Mouse (Mus musculus) left cerebral cortex, postnatal 36 days (tissue): Measurements from ENCODE around the gene Stambpl1. TPM values are rescaled to one million over a fixed set of nuclear protein-coding genes. Genes with fewer than 3 reads are reported as not detected.
"Not testable (repeated sequence)": the region's sequence is repeated elsewhere in the genome, so short reads cannot be mapped to it uniquely, and the experiment has no call there.

Experiments used
- DNase-seq, 2 experiments: peaks; one replicate each; pipeline ENCODE4 v3.0.0; 2021 to 2022; ENCODE audit warnings: low spot score in 2 of 2, mixed read lengths in 1 of 2
- intact Hi-C: fragments of 180-260 bp; cut with DNase I; formaldehyde crosslinking; loops from one replicate; pipeline ENCODE4 v1.15.1; 2025
- total RNA-seq, 2 experiments: library from RNA; stranded (reverse); gene quantifications; 2 replicates each; pipeline ENCODE4 v1.2.3; 2021

Stambpl1 gene
- total RNA-seq, 2 experiments from 2014 or later: 18.0 to 18.4 TPM

- intact Hi-C loops: loop anchor here (5.0 kb wide), 1 partner anchor 38 kb away; no protein-coding TSS in a partner anchor
- DNase-seq: no peak
These were observed 2.2 kb downstream of the Stambpl1 start for GRCm38 (mm10) chr19:34194132-34194745.

GRCm38 (mm10) chr19:34195031-34195430 lies 3.0 kb downstream of the Stambpl1 start:
- intact Hi-C loops: no loop called here
- no peak for DNase-seq

GRCm38 (mm10) chr19:34198066-34198465 lies 6.0 kb downstream of the Stambpl1 start:
- intact Hi-C loops: no loop called here
- DNase-seq: no peak

GRCm38 (mm10) chr19:34198901-34199300 lies 6.9 kb downstream of the Stambpl1 start:
- no peak for DNase-seq
- intact Hi-C loops: no loop called here

- DNase-seq: no peak
- intact Hi-C loops: no loop called here
These were observed 7.5 kb downstream of the Stambpl1 start for GRCm38 (mm10) chr19:34199488-34199887.

- intact Hi-C loops: no loop called here
These were observed 10.6 kb downstream of the Stambpl1 start for GRCm38 (mm10) chr19:34202668-34203067.

GRCm38 (mm10) chr19:34206128-34206527 lies 14.1 kb downstream of the Stambpl1 start:
- intact Hi-C loops, DNase-seq: not testable (repeated sequence)

More at GRCm38 (mm10) chr19:34202668-34203067, 10.6 kb downstream of the Stambpl1 start:
- DNase-seq: no peak

GRCm38 (mm10) chr19:34206760-34207440 lies 14.9 kb downstream of the Stambpl1 start:
- no peak for DNase-seq
- intact Hi-C loops: no loop called here

GRCm38 (mm10) chr19:34209031-34209430 lies 17.0 kb downstream of the Stambpl1 start:
- intact Hi-C loops: no loop called here
- DNase-seq: no peak

- DNase-seq: no peak
- intact Hi-C loops: no loop called here
These were observed 18.0 kb downstream of the Stambpl1 start for GRCm38 (mm10) chr19:34209930-34210581.

GRCm38 (mm10) chr19:34210841-34211240 lies 18.8 kb downstream of the Stambpl1 start:
- DNase-seq: no peak
- intact Hi-C loops: no loop called here

- intact Hi-C loops: no loop called here
These were observed 20.6 kb downstream of the Stambpl1 start for GRCm38 (mm10) chr19:34212489-34213250.

GRCm38 (mm10) chr19:34213251-34213645 lies 21.2 kb downstream of the Stambpl1 start:
- DNase-seq: no peak
- intact Hi-C loops: no loop called here

More at GRCm38 (mm10) chr19:34212489-34213250, 20.6 kb downstream of the Stambpl1 start:
- DNase-seq: no peak

GRCm38 (mm10) chr19:34214136-34214535 lies 22.1 kb downstream of the Stambpl1 start:
- DNase-seq: no peak
- intact Hi-C loops: no loop called here

GRCm38 (mm10) chr19:34216956-34217355 lies 24.9 kb downstream of the Stambpl1 start:
- intact Hi-C loops: no loop called here
- no peak for DNase-seq

- no peak for DNase-seq
- intact Hi-C loops: no loop called here
These were observed 25.7 kb downstream of the Stambpl1 start for GRCm38 (mm10) chr19:34217761-34218160.

- intact Hi-C loops: no loop called here
- no peak for DNase-seq
These were observed 27.4 kb downstream of the Stambpl1 start for GRCm38 (mm10) chr19:34219260-34219968.

- DNase-seq: no peak
- intact Hi-C loops: no loop called here
These were observed 28.8 kb downstream of the Stambpl1 start for GRCm38 (mm10) chr19:34220732-34221380.

- no peak for DNase-seq
- intact Hi-C loops: no loop called here
These were observed 30.8 kb downstream of the Stambpl1 start for GRCm38 (mm10) chr19:34222805-34223204.
